ENCODE assay signal across 20 mouse cellular contexts in genomic region chr16:8576111-8576510, GRCm38 (mm10).
A peak's percentile ranks its signal among the peaks of the same experiment; 100 is the strongest.
DNase-seq lines count a peak whose midpoint lies in the region; ATAC-seq lines count a peak whose summit lies in the region.
"Had no signal": no experiment of that assay in that cellular context is flagged by ENCODE, and none has a peak within 500 bp of the region (broad histone marks: within the 10 kb centered on the region; RNA-seq: fewer than 3 reads in every experiment).

No protein-coding gene starts in this region.

- H3K36me3 ChIP-seq in neural tube, embryonic 15.5 days: peaks cover 28% of the 10 kb centered on the region
- H3K36me3 ChIP-seq in midbrain, embryonic 16.5 days (ENCODE audit: control insufficient read depth, insufficient read depth, low read length): no peaks in the 10 kb centered on the region
- H3K36me3 ChIP-seq: G1E had no signal

- no peaks in the 10 kb centered on the region for H3K4me1 ChIP-seq in neural tube, embryonic 15.5 days
- H3K4me1 ChIP-seq in midbrain, embryonic 16.5 days (ENCODE audit: control insufficient read depth, insufficient read depth, low read length): no peaks in the 10 kb centered on the region
- H3K4me1 ChIP-seq: embryonic facial prominence, embryonic 12.5 days; forebrain, embryonic 12.5 days had no signal

- no peaks in the 10 kb centered on the region for H3K9me3 ChIP-seq in neural tube, embryonic 15.5 days (replicated peaks)
- H3K9me3 ChIP-seq in midbrain, embryonic 16.5 days (replicated peaks; ENCODE audit: control insufficient read depth, low read length, poor library complexity, severe bottlenecking): no peaks in the 10 kb centered on the region
- H3K9me3 ChIP-seq: embryonic facial prominence, embryonic 12.5 days; forebrain, embryonic 12.5 days; G1E; hindbrain, embryonic 13.5 days had no signal

- no peak overlapping the region for H3K9ac ChIP-seq in neural tube, embryonic 15.5 days (replicated peaks)
- no peak overlapping the region for H3K9ac ChIP-seq in midbrain, embryonic 16.5 days (ENCODE audit: low read depth, low read length)
- H3K9ac ChIP-seq: embryonic facial prominence, embryonic 12.5 days; forebrain, embryonic 12.5 days; forebrain, postnatal 0 days; hindbrain, embryonic 13.5 days had no signal

- peak; percentile 85 for DNase-seq in heart, adult 11 months
- DNase-seq in heart, adult 9 months (ENCODE audit: low spot score in 2 of 2): no peak
- no peak for DNase-seq in neural tube, embryonic 10.5 days (ENCODE audit: extremely low spot score, low spot score)
- peak; percentile 89 for DNase-seq in Muller cell, postnatal 12 days (ENCODE audit: inconsistent ontology term)
- no peak for DNase-seq in right cerebral cortex, postnatal 14 days
- DNase-seq: B cell, adult 2 months; cerebellum, adult 11-12 months; cerebellum, adult 9-10 months; forebrain, postnatal 0 days; gastrocnemius, postnatal 14 days; heart, postnatal 10 days had no signal

- 48% methylated on average over 3 of the region's 3 CpGs for WGBS in neural tube, embryonic 15.5 days
- WGBS in midbrain, embryonic 16.5 days: 83% methylated on average over 3 of the region's 3 CpGs

- no peak overlapping the region for H3K27ac ChIP-seq in neural tube, embryonic 15.5 days (replicated peaks)
- H3K27ac ChIP-seq in midbrain, embryonic 16.5 days (ENCODE audit: low read length): no peak overlapping the region
- H3K27ac ChIP-seq: embryonic facial prominence, embryonic 12.5 days; forebrain, embryonic 12.5 days; hindbrain, embryonic 13.5 days; hindbrain, postnatal 0 days had no signal

- H3K27me3 ChIP-seq in neural tube, embryonic 15.5 days (replicated peaks): no peaks in the 10 kb centered on the region
- no peaks in the 10 kb centered on the region for H3K27me3 ChIP-seq in midbrain, embryonic 16.5 days (ENCODE audit: control insufficient read depth, insufficient read depth, low read depth, low read length)
- H3K27me3 ChIP-seq: embryonic facial prominence, embryonic 12.5 days; forebrain, embryonic 12.5 days; hindbrain, embryonic 13.5 days had no signal

- ATAC-seq in neural tube, embryonic 15.5 days (ENCODE audit: low FRiP score): peak; percentile 50; the same call in 1 of the 2 replicates
- ATAC-seq in midbrain, embryonic 16.5 days: no peak
- ATAC-seq: CD4-positive, CD25-positive, alpha-beta regulatory T cell, adult 4 months; forebrain, postnatal 0 days; hindbrain, postnatal 0 days; intestine, embryonic 16.5 days had no signal

- no peak overlapping the region for H3K4me2 ChIP-seq in neural tube, embryonic 15.5 days
- H3K4me2 ChIP-seq in midbrain, embryonic 16.5 days (ENCODE audit: low read length): no peak overlapping the region
- H3K4me2 ChIP-seq: embryonic facial prominence, embryonic 12.5 days; forebrain, embryonic 12.5 days; hindbrain, embryonic 13.5 days had no signal

- no peak overlapping the region for H3K4me3 ChIP-seq in neural tube, embryonic 15.5 days (replicated peaks)
- no peak overlapping the region for H3K4me3 ChIP-seq in midbrain, embryonic 16.5 days (ENCODE audit: low read depth, low read length)
- H3K4me3 ChIP-seq: embryonic facial prominence, embryonic 12.5 days; forebrain, embryonic 12.5 days; hindbrain, embryonic 13.5 days had no signal

Comparison
In these comparisons a context has a peak if more than half of its experiments do, and no peak if none do; other contexts are left out.
1. DNase-seq: peak in heart, adult 11 months (single experiment) and Muller cell, postnatal 12 days (single experiment); none in heart, adult 9 months (0 of 2), neural tube, embryonic 10.5 days (single experiment) and right cerebral cortex, postnatal 14 days (single experiment).